Mouse (Mus musculus): ENCODE measurements around the gene Mical1. TPM values are rescaled to one million over a fixed set of nuclear protein-coding genes. Genes with fewer than 3 reads are reported as not detected.

The Mical1 gene
- polyA plus RNA-seq, 1 experiment from 2014 or later, result 31.1 TPM

DNA sequence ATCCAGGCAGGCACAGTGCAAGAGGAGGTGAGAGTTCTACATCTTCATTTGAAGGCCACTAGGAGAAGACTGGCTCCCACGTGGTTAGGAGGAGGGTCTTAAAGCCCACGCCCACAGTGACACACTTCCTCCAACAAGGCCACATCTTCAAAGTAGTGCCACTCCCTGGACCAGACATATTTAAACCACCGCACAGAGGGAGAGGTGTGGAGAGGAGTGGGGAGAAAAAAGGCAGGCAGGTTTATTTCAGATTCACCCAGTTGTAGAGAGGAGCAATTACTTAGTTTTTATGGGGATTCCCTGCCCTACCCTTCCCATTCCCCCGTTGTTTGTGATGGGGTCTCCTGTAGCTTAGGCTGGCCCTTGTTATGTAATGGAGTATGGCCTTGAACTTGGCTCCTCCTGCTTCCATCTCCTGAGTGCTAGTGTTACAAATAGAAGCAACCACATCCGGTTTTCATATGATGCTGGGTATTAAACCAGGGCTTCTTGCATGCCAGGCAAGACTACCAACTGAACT is 3.1 kb upstream of the Mical1 start:
- Histone ChIP-seq H3K27me3 (ENCODE audit: control insufficient read depth, insufficient read depth, low read length) (no peaks in the 10 kb centered on the region), H3K4me3 (ENCODE audit: low read depth, low read length) (no peak overlapping the region), H3K36me3 (ENCODE audit: control insufficient read depth, insufficient read depth, low read length) (peaks cover under 1% of the 10 kb centered on the region; the same call in 1 of the 2 replicates), H3K27ac (ENCODE audit: low read depth, low read length) (no peak overlapping the region; the same call in 1 of the 2 replicates), H3K9me3 (replicated peaks; ENCODE audit: control insufficient read depth, low read length) (no peaks in the 10 kb centered on the region), H3K4me1 (ENCODE audit: control insufficient read depth, insufficient read depth, low read length) (peaks cover 34% of the 10 kb centered on the region), H3K4me2 (no peak overlapping the region), H3K9ac (ENCODE audit: low read depth, low read length) (no peak overlapping the region)
- ATAC-seq (replicated peaks; ENCODE audit: insufficient number of reproducible peaks, low FRiP score, low TSS enrichment), result no peak
- WGBS (ENCODE audit: insufficient replicate concordance), result 66% methylated on average over 5 of the region's 5 CpGs

DNA sequence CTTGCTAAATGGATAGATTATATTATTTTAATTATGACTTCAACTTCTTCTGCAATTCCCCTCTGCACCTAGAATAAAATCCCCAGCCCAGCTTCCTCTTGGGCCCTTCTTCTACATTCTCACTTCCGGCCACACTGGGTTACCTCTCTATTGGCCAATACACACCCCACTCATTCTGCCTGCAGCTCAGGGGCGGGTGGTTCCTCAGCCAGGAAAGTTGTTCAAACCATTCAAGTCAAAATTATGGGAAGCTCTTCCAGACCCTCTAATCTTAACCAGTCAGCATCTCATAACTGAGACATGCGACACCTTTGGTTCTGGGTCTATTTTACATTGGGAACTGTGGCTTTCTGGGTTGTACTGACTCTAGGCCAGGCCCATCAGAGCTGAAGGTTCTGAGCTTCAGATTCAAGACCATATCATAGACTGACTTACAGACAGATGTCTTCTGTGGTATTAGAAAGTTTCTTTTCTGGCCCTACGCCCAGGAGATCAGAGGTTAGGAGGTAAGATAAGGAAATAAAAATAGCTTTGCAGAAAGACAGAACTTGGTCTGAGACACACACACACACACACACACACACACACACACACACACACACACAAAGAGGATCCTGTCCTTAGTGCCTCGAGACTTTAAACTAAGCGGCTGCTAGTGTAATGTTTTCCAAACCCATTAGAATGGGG is 2.2 kb upstream of the Mical1 start:
- H3K27ac ChIP-seq (ENCODE audit: low read depth, low read length), result no peak overlapping the region; the same call in none of the 2 replicates
- ATAC-seq (replicated peaks; ENCODE audit: insufficient number of reproducible peaks, low FRiP score, low TSS enrichment), result no peak
- H3K4me1 ChIP-seq (ENCODE audit: control insufficient read depth, insufficient read depth, low read length), result peaks cover 36% of the 10 kb centered on the region
- no peaks in the 10 kb centered on the region for H3K27me3 ChIP-seq (ENCODE audit: control insufficient read depth, insufficient read depth, low read length)
- no peak overlapping the region for H3K4me3 ChIP-seq (ENCODE audit: low read depth, low read length)
- no peak overlapping the region for H3K4me2 ChIP-seq
- H3K9me3 ChIP-seq (replicated peaks; ENCODE audit: control insufficient read depth, low read length), result no peaks in the 10 kb centered on the region
- no peak overlapping the region for H3K9ac ChIP-seq (ENCODE audit: low read depth, low read length)
- WGBS (ENCODE audit: insufficient replicate concordance), result 40% methylated on average over 6 of the region's 6 CpGs
- H3K36me3 ChIP-seq (ENCODE audit: control insufficient read depth, insufficient read depth, low read length), result no peaks in the 10 kb centered on the region

DNA sequence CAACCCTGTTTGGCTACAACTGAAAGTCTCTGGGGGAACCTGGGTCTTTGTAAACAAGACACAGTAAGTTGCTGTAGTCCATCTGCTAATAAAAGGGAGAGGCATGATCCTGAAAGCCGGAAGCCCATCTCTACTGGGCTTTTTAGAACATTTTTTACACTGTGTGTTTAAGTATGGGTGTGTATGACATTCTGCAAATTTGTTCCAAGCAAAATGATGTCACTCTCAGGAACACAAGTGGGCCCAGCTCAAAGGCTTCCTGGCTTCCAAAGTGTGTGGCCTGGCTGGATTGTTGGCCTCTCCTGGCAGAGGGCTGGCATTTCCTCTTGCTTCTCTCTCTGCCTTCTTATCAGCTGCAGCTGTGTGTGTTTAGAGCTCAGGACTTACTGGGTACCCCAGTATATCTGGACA is 1.1 kb upstream of the Mical1 start:
- H3K27ac ChIP-seq (ENCODE audit: low read depth, low read length), result peak overlapping the region; percentile 67
- H3K4me3 ChIP-seq (ENCODE audit: low read depth, low read length), result no peak overlapping the region
- no peaks in the 10 kb centered on the region for H3K27me3 ChIP-seq (ENCODE audit: control insufficient read depth, insufficient read depth, low read length)
- H3K4me1 ChIP-seq (ENCODE audit: control insufficient read depth, insufficient read depth, low read length), result peaks cover 36% of the 10 kb centered on the region
- no peaks in the 10 kb centered on the region for H3K9me3 ChIP-seq (replicated peaks; ENCODE audit: control insufficient read depth, low read length)
- ATAC-seq (replicated peaks; ENCODE audit: insufficient number of reproducible peaks, low FRiP score, low TSS enrichment), result no peak
- H3K9ac ChIP-seq (ENCODE audit: low read depth, low read length), result no peak overlapping the region; the same call in 1 of the 2 replicates
- H3K36me3 ChIP-seq (ENCODE audit: control insufficient read depth, insufficient read depth, low read length), result peaks cover 5% of the 10 kb centered on the region; the same call in 1 of the 2 replicates
- WGBS (ENCODE audit: insufficient replicate concordance), result 64% methylated on average over 1 of the region's 1 CpGs
- H3K4me2 ChIP-seq, result no peak overlapping the region

DNA sequence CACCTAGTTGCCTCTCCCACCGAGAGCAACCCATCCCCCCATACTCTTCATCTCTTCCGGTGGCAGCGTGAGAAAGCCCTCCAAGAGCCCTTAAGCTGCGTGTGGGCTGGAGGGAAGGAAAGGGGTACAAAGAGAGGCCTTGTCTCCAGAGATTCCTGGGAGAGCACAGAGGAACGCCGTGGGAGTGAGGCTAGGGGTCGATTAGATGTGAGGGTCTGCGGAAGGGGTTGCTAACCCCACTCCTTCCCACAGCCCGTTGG is 834 bp downstream of the Mical1 start:
- H3K36me3 ChIP-seq (ENCODE audit: control insufficient read depth, insufficient read depth, low read length), result peaks cover 7% of the 10 kb centered on the region; the same call in 1 of the 2 replicates
- peak overlapping the region; percentile 78 for H3K27ac ChIP-seq (ENCODE audit: low read depth, low read length)
- peak overlapping the region; percentile 96 for H3K4me2 ChIP-seq
- no peaks in the 10 kb centered on the region for H3K27me3 ChIP-seq (ENCODE audit: control insufficient read depth, insufficient read depth, low read length)
- H3K4me1 ChIP-seq (ENCODE audit: control insufficient read depth, insufficient read depth, low read length), result peaks cover 50% of the 10 kb centered on the region
- no peak for ATAC-seq (replicated peaks; ENCODE audit: insufficient number of reproducible peaks, low FRiP score, low TSS enrichment)
- H3K9me3 ChIP-seq (replicated peaks; ENCODE audit: control insufficient read depth, low read length), result no peaks in the 10 kb centered on the region
- H3K4me3 ChIP-seq (ENCODE audit: low read depth, low read length), result peak overlapping the region; percentile 61
- under 1% methylated on average over 9 of the region's 9 CpGs for WGBS (ENCODE audit: insufficient replicate concordance)
- peak overlapping the region; percentile 78 for H3K9ac ChIP-seq (ENCODE audit: low read depth, low read length)

DNA sequence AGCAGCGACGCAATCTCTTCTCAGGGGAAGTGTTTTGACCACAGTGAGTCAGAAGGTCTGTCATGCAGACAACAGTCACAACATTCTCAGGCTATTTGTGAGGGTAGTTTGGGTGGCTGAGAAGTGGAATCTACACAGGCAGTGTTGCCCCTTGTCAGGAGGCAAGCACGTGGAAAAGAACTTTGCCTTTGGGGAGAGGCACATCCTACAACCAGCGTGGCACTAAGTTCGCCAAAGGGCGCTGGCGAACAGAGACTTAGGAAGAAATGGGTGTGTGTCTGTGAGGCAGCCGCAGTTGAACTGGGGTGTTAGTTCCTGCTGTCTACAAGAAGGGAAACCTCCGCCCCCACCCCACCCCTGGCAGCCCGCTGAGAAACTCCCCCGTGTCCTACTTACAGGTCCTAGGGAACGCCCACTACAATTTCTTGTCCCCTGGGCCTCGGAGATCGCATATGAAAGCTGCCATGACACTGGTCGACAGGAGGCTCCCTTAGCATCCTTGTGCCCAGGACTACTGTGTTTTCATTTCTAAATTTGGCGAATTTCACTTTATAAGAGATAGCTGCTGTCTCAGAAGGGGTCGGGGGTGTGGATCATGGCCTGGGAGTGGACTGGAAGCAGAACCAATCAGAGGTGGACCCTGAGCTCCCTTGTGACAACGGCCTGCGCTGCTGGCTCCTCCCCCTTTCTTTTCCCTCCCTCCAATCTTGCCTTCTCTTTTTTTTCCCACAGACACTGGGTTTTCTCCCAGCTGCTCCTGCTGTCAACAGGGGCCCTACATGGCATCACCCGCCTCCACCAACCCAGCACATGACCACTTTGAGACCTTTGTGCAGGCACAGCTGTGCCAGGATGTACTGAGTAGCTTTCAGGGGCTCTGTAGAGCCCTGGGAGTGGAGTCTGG is 1.4 kb downstream of the Mical1 start:
- peak; percentile 71 for ATAC-seq (replicated peaks; ENCODE audit: insufficient number of reproducible peaks, low FRiP score, low TSS enrichment)
- H3K27ac ChIP-seq (ENCODE audit: low read depth, low read length), result peak overlapping the region; percentile 78
- H3K27me3 ChIP-seq (ENCODE audit: control insufficient read depth, insufficient read depth, low read length), result no peaks in the 10 kb centered on the region
- H3K36me3 ChIP-seq (ENCODE audit: control insufficient read depth, insufficient read depth, low read length), result peaks cover 12% of the 10 kb centered on the region
- peak overlapping the region; percentile 96 for H3K4me2 ChIP-seq
- H3K9ac ChIP-seq (ENCODE audit: low read depth, low read length), result peak overlapping the region; percentile 78
- peak overlapping the region; percentile 61 for H3K4me3 ChIP-seq (ENCODE audit: low read depth, low read length)
- peaks cover 50% of the 10 kb centered on the region for H3K4me1 ChIP-seq (ENCODE audit: control insufficient read depth, insufficient read depth, low read length)
- WGBS (ENCODE audit: insufficient replicate concordance), result 2% methylated on average over 20 of the region's 20 CpGs
- H3K9me3 ChIP-seq (replicated peaks; ENCODE audit: control insufficient read depth, low read length), result no peaks in the 10 kb centered on the region

DNA sequence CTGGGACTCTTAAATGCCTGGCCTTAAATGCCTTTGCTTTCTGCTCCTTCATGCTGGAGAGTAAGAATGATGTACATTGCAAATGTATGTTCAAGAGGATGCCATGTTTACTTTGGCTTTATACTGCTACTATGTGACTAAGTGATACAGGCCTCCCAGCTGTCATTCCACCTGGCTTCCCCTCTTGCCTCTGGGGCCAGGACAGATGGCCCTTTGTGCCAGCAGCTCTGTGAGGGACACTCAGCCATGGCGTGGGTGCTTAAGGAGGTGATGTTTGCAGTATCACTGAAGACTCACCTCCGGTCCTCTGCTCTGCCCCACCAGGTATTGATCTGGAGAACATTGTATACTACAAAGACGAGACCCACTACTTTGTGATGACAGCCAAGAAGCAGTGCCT is 3.8 kb downstream of the Mical1 start:
- H3K36me3 ChIP-seq (ENCODE audit: control insufficient read depth, insufficient read depth, low read length), result peaks cover 24% of the 10 kb centered on the region
- ATAC-seq (replicated peaks; ENCODE audit: insufficient number of reproducible peaks, low FRiP score, low TSS enrichment), result no peak
- no peaks in the 10 kb centered on the region for H3K27me3 ChIP-seq (ENCODE audit: control insufficient read depth, insufficient read depth, low read length)
- H3K27ac ChIP-seq (ENCODE audit: low read depth, low read length), result no peak overlapping the region
- no peak overlapping the region for H3K4me2 ChIP-seq
- WGBS (ENCODE audit: insufficient replicate concordance), result 90% methylated on average over 3 of the region's 3 CpGs
- H3K9ac ChIP-seq (ENCODE audit: low read depth, low read length), result no peak overlapping the region
- H3K4me3 ChIP-seq (ENCODE audit: low read depth, low read length), result no peak overlapping the region
- H3K9me3 ChIP-seq (replicated peaks; ENCODE audit: control insufficient read depth, low read length), result no peaks in the 10 kb centered on the region
- H3K4me1 ChIP-seq (ENCODE audit: control insufficient read depth, insufficient read depth, low read length), result peaks cover 35% of the 10 kb centered on the region

DNA sequence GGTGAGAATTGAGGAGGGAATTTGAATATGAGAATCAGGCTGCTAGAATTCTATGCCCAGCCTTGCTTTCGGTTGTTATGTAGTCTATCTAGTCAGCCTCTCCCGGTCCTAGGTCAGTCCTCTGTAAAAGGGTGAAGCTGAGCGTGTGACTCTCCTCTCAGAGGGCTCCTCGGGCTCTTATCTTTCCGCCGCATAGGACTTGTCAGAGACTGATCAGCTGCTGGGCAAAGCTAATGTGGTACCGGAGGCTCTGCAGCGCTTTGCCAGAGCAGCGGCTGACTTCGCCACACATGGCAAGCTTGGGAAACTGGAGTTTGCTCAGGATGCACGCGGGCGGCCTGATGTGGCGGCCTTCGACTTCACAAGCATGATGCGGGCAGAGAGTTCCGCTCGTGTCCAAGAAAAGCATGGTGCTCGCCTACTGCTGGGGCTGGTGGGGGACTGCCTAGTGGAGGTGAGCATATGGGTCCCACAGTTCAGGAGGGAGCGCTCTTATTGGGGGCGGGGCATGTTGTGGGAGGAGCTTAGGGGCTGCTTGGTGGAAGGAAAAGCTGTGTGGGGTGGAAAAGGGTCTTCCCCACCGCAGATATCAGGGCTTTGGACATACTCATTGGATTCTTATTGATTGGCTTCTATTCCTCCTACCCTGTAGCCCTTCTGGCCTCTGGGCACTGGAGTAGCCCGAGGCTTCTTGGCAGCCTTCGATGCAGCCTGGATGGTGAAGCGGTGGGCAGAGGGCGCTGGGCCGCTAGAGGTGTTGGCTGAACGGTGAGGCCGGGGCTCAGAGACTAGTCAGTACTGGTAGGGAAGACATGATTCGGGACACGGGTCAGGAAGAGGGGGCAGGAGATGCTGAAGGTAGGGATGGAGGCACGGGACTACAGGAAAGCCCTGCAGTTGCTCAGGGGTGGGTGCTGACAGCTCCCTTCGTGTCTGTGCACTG is 5.1 kb downstream of the Mical1 start:
- Histone ChIP-seq H3K9ac (ENCODE audit: low read depth, low read length) (no peak overlapping the region), H3K36me3 (ENCODE audit: control insufficient read depth, insufficient read depth, low read length) (peaks cover 36% of the 10 kb centered on the region), H3K4me3 (ENCODE audit: low read depth, low read length) (no peak overlapping the region), H3K4me2 (peak overlapping the region; percentile 27; the same call in 1 of the 2 replicates), H3K27ac (ENCODE audit: low read depth, low read length) (no peak overlapping the region), H3K9me3 (replicated peaks; ENCODE audit: control insufficient read depth, low read length) (no peaks in the 10 kb centered on the region), H3K4me1 (ENCODE audit: control insufficient read depth, insufficient read depth, low read length) (peaks cover 28% of the 10 kb centered on the region), H3K27me3 (ENCODE audit: control insufficient read depth, insufficient read depth, low read length) (no peaks in the 10 kb centered on the region)
- ATAC-seq (replicated peaks; ENCODE audit: insufficient number of reproducible peaks, low FRiP score, low TSS enrichment), result no peak
- 47% methylated on average over 33 of the region's 33 CpGs for WGBS (ENCODE audit: insufficient replicate concordance)

DNA sequence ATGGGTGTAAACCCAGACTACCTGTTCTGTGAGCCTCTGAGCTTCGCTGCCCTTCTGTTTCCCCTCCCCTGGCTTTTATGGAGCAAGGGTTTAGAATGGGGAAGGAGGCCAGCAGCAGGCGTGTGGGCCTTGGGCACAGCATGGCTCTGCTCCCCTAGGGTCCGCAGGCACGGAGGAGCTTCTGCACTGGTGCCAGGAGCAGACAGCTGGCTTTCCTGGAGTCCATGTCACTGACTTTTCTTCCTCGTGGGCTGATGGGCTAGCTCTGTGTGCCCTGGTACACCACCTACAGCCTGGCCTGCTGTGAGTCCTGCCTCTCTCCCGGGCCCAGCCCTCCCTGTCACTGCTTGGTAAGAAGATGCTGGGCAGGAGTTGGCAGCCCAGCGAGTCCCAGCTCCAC is 6.3 kb downstream of the Mical1 start:
- H3K4me2 ChIP-seq, result no peak overlapping the region
- H3K27me3 ChIP-seq (ENCODE audit: control insufficient read depth, insufficient read depth, low read length), result no peaks in the 10 kb centered on the region
- no peak for ATAC-seq (replicated peaks; ENCODE audit: insufficient number of reproducible peaks, low FRiP score, low TSS enrichment)
- peaks cover 46% of the 10 kb centered on the region for H3K36me3 ChIP-seq (ENCODE audit: control insufficient read depth, insufficient read depth, low read length)
- no peak overlapping the region for H3K9ac ChIP-seq (ENCODE audit: low read depth, low read length)
- H3K27ac ChIP-seq (ENCODE audit: low read depth, low read length), result no peak overlapping the region
- H3K9me3 ChIP-seq (replicated peaks; ENCODE audit: control insufficient read depth, low read length), result no peaks in the 10 kb centered on the region
- no peak overlapping the region for H3K4me3 ChIP-seq (ENCODE audit: low read depth, low read length)
- WGBS (ENCODE audit: insufficient replicate concordance), result 90% methylated on average over 7 of the region's 7 CpGs
- H3K4me1 ChIP-seq (ENCODE audit: control insufficient read depth, insufficient read depth, low read length), result peaks cover 21% of the 10 kb centered on the region

Measured in heart, embryonic 11.5 days (tissue).